Mouse (Mus musculus): ENCODE measurements around the gene Map3k15.
A peak's percentile ranks its signal among the peaks of the same experiment; 100 is the strongest.

GRCm38 (mm10) chrX:159963273-159963672 is 25.0 kb upstream of the Map3k15 start:
- TF ChIP-seq POLR2A (IDR thresholded peaks at IDR 0.05; ENCODE audit: extremely low read depth, insufficient read depth, low read length) = no peak
- TF ChIP-seq CTCF (IDR thresholded peaks at IDR 0.05; ENCODE audit: extremely low read depth, insufficient read depth, low read length) = peak; percentile 44; the same call in 1 of the 2 replicates

Measured in cortical plate, adult 2 months (tissue).